Mouse (Mus musculus) kidney, embryonic 14.5 days (tissue): ENCODE measurements around the gene Pln. TPM values are rescaled to one million over a fixed set of nuclear protein-coding genes. Genes with fewer than 3 reads are reported as not detected.

ENCODE experiments used
- ATAC-seq: fragments of 200-750 bp; cut with Nextera tagmentation; 2 replicates; pipeline ENCODE4 v1.8.0; 2017; ENCODE audit warnings: moderate number of reproducible peaks, mild to moderate bottlenecking, moderate TSS enrichment, moderate library complexity; ENCODE audit not compliant: low FRiP score, low TSS enrichment
- H3K27ac ChIP-seq: fragments of 300-500 bp; sonication (generic); 2 replicates; pipeline ENCODE4 v1.5.1; 2014; ENCODE audit warnings: low read depth, mild to moderate bottlenecking, low read length, moderate library complexity, mixed read lengths
- H3K27me3 ChIP-seq: fragments of 300-500 bp; sonication (generic); 2 replicates; pipeline ENCODE4 v1.6.1; 2014; ENCODE audit warnings: mild to moderate bottlenecking, low read length; ENCODE audit not compliant: control insufficient read depth, insufficient read depth
- H3K36me3 ChIP-seq: fragments of 300-500 bp; sonication (generic); 2 replicates; pipeline ENCODE4 v1.6.1; 2014; ENCODE audit warnings: low read length, mixed read lengths; ENCODE audit not compliant: control insufficient read depth, insufficient read depth
- H3K4me1 ChIP-seq: fragments of 300-500 bp; sonication (generic); 2 replicates; pipeline ENCODE4 v1.6.1; 2014; ENCODE audit warnings: low read length, mixed read lengths; ENCODE audit not compliant: control insufficient read depth, insufficient read depth
- H3K4me2 ChIP-seq: fragments of 300-500 bp; sonication (generic); replicated peaks from 2 replicates; pipeline ENCODE4 v1.6.1; 2014; ENCODE audit warnings: low read depth, mild to moderate bottlenecking, low read length
- H3K4me3 ChIP-seq: fragments of 300-500 bp; sonication (generic); 2 replicates; pipeline ENCODE4 v1.5.1; 2014; ENCODE audit warnings: mild to moderate bottlenecking, low read length
- H3K9ac ChIP-seq: fragments of 300-500 bp; sonication (generic); 2 replicates; pipeline ENCODE4 v1.6.1; 2014; ENCODE audit warnings: low read depth, mild to moderate bottlenecking, low read length, moderate library complexity
- H3K9me3 ChIP-seq: fragments of 300-500 bp; sonication (generic); 2 replicates; pipeline ENCODE4 v1.6.1; 2016; ENCODE audit warnings: low read length; ENCODE audit not compliant: control insufficient read depth
- WGBS: fragments of 180-500 bp; shearing (Covaris S2); extraction: QIAGEN DNeasy Blood & Tissue Kit; methylation state at CpG from one replicate; pipeline ENCODE4 v1.1.7; 2014; 5-methylcytosine and 5-hydroxymethylcytosine counted together
- polyA plus RNA-seq: library from polyadenylated mRNA; unstranded; fragments of >200 nt; fragmentation: Nextera tagmentation; extraction: Ambion mirVana; gene quantifications from 2 replicates; pipeline ENCODE4 v1.2.1, GENCODE M21; 2014

Gene Pln
- polyA plus RNA-seq, 1 experiment from 2014 or later: 1.6 TPM

DNA sequence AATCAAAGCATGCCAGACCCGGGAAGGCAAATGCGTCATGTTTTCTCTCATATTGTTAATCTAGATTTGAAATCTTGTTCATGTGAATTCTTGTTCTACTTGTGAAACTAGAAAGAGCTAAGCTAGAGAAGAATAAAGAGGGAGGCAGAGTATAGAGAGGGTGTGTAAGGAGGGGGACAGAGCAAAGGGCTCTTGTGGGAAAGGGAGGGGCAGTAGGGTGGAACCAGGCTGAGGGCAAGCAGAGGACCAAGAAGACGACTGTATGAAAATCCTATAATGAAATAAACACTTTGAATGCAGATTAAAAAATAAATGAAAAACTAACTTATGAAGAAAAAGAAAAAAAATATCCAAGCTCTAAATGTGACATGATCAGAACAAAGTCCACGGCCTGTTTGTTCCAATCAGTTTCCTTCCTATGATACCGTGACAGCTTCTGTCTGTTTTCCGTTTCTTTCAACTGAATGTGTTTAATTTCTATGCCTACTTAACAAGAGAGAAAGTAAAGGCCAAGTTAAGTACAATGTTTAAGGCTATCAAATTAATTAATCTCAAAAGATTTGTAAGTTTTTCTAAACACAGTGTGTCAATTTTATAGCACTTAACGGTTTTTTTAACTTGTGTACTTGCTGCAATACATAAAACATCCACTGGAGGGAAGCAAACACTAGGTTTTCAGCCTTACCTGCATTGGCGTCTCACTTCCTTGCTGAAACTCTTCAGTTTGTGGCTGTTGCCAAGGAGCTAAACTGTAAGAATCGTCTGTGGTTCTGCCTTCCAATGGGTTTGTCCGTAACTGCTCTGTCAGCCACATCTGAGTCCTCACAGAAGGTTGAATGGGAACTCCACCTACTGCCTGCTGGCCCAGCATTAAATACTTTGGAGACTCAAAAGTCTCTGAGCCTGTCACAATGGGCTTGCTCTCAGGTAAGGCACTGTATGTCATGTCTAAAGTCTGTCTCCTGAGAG is 10.6 kb downstream of the Pln start:
- Histone ChIP-seq H3K27ac (no peak overlapping the region), H3K4me3 (no peak overlapping the region), H3K36me3 (no peaks in the 10 kb centered on the region; the same call in 1 of the 2 replicates), H3K27me3 (no peaks in the 10 kb centered on the region), H3K4me1 (no peaks in the 10 kb centered on the region), H3K9me3 (no peaks in the 10 kb centered on the region), H3K4me2 (no peak overlapping the region), H3K9ac (no peak overlapping the region)
- 59% methylated on average over 10 of the region's 10 CpGs for WGBS
- ATAC-seq: peak; percentile 79; the same call in 1 of the 2 replicates

DNA sequence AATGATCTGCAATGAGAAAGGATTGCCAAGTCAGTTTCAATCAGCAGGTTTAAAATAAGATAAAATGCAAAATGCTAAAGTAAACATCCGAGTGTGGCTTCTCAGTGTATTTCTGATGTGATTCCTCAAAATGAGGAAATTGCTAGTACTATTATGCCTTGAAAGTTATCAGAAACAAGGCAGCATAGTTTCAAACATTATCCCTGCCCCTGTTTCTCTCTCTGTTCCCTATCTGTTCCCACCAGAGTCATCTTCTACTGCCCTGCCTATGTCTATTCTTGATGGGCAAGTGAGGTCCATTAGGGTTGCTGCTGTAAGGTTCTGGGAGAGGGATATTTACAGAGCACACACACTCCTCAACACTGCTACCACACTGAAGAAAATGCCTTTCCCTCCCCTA is 11.8 kb downstream of the Pln start:
- H3K36me3 ChIP-seq: no peaks in the 10 kb centered on the region; the same call in 1 of the 2 replicates
- no peak overlapping the region for H3K9ac ChIP-seq
- no peak for ATAC-seq
- no peaks in the 10 kb centered on the region for H3K9me3 ChIP-seq
- H3K4me1 ChIP-seq: no peaks in the 10 kb centered on the region
- H3K4me2 ChIP-seq: no peak overlapping the region
- H3K4me3 ChIP-seq: no peak overlapping the region
- no peak overlapping the region for H3K27ac ChIP-seq
- WGBS: 93% methylated on average over 1 of the region's 1 CpGs
- H3K27me3 ChIP-seq: no peaks in the 10 kb centered on the region

DNA sequence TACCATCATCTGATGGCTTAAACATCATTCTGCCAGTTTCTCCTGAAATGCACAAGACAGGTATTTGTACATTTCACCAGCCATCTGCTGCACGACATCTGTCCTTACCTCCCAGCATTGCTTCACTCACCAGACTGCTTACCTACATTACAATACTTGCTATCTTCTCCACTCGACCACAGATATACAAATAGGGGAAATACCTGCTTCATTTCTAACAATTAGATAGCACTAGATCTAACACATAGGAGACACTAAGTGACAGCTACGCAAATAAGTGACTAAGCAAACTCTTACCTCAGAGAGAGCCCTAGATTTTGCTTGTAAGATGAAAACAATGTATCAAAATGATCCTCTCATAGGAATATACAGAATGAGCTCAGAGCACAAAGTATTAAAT is 16.2 kb downstream of the Pln start:
- H3K27ac ChIP-seq: no peak overlapping the region
- 83% methylated on average over 3 of the region's 3 CpGs for WGBS

DNA sequence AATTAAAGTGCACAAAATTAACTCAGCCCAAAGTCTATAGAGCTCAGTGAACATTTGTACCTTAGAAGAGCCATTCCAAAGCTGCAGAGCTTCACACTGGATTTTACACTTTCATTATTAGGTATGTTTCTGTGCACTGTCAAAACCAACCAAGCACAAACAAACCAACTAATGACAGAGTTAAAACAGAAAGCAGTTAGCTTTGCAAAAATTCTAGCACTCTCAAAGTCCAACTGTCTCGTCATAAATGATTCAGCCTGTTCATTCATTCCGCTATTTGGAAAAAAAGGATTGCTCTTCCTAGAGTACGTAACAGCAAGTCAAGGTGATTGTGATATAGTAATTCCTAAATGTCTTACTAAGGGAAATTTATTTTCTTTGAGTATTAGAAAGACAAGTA is 21.5 kb downstream of the Pln start:
- no peak overlapping the region for H3K9ac ChIP-seq
- H3K27ac ChIP-seq: no peak overlapping the region
- H3K27me3 ChIP-seq: no peaks in the 10 kb centered on the region
- 92% methylated on average over 3 of the region's 3 CpGs for WGBS
- no peak overlapping the region for H3K4me3 ChIP-seq
- no peaks in the 10 kb centered on the region for H3K4me1 ChIP-seq
- H3K4me2 ChIP-seq: no peak overlapping the region
- H3K36me3 ChIP-seq: peaks cover 7% of the 10 kb centered on the region
- no peaks in the 10 kb centered on the region for H3K9me3 ChIP-seq
- ATAC-seq: no peak

More for the DNA sequence above, 16.2 kb downstream of the Pln start:
- Histone ChIP-seq H3K9ac (no peak overlapping the region), H3K4me3 (no peak overlapping the region), H3K9me3 (no peaks in the 10 kb centered on the region), H3K27me3 (no peaks in the 10 kb centered on the region), H3K4me1 (no peaks in the 10 kb centered on the region), H3K4me2 (no peak overlapping the region), H3K36me3 (peaks cover 7% of the 10 kb centered on the region)
- no peak for ATAC-seq

DNA sequence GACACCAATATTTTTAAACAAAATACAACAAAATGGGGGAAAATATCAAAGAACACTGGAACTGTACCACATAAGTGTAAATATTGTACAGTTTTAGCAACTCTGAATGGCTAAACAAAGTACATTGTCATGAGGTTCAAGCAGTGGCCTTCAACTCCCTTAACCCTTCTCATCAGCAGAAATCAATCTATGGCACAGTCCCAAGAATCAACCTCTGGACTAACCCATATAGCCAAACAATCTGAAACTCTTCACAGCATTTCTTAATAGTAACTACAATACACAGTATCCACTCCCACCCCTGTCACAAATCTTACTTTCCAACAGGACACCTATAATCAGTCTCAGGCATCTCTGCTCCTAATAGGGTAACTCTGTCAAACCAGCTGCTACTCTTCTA is 26.8 kb downstream of the Pln start:
- ATAC-seq: no peak
- H3K27me3 ChIP-seq: no peaks in the 10 kb centered on the region
- H3K4me3 ChIP-seq: no peak overlapping the region
- H3K9ac ChIP-seq: no peak overlapping the region
- no peaks in the 10 kb centered on the region for H3K9me3 ChIP-seq
- no peak overlapping the region for H3K27ac ChIP-seq
- H3K4me2 ChIP-seq: no peak overlapping the region
- no peaks in the 10 kb centered on the region for H3K36me3 ChIP-seq
- no peaks in the 10 kb centered on the region for H3K4me1 ChIP-seq

DNA sequence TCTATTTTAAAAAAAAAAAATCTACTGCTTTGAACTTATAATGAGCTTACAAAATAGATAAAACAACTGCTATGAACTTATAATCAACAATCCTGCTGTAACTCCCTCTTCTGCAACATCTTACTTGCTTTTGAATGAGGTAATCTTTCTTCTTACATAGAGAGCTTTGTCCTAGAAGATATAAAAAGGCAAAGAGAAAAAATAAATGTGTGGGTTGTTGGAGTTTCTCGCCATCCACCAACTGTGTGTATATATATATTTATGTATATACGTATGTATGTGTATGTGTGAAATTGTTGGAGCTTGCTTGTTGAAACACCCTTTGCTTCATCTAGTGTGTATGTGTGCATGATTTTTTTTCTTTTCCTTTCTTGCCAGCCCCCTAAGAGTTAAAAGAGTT is 29.8 kb downstream of the Pln start:
- no peak overlapping the region for H3K4me2 ChIP-seq
- no peak overlapping the region for H3K27ac ChIP-seq
- H3K27me3 ChIP-seq: no peaks in the 10 kb centered on the region
- H3K36me3 ChIP-seq: no peaks in the 10 kb centered on the region
- peaks cover 8% of the 10 kb centered on the region for H3K9me3 ChIP-seq
- ATAC-seq: no peak
- no peak overlapping the region for H3K4me3 ChIP-seq
- no peaks in the 10 kb centered on the region for H3K4me1 ChIP-seq
- WGBS: 99% methylated on average over 2 of the region's 2 CpGs
- no peak overlapping the region for H3K9ac ChIP-seq

DNA sequence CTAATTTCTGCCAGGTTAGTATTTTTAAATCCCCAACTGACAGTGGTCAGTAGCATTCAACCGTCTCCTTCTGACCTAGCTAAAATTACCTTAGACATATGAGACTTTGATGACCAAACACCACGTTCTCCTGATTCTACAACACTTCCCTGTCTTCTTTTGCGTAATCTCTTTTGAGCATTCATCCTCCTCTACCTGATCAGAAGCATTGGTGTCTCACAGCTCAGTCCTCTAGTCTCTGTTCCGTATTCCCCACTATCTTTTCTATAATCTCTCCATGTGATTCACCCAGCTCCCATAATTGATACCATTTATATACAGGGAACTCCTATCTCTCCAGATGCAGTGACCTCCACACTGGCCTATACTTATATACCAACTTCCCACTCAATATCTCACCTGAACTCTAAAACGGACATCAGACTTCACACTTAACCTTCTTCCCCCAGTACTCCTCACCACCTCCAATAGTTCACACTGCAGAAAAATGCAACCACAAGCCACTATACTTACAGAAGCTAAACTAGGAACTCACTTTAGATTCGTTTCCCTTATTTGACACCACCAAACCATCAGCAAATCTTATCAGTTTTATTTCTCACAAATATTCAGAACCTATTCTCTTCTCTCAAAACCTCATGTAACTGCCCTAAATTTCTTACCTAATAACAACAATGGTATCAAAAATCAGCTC is 36.6 kb downstream of the Pln start:
- Histone ChIP-seq H3K4me3 (no peak overlapping the region), H3K27me3 (no peaks in the 10 kb centered on the region), H3K27ac (no peak overlapping the region), H3K36me3 (no peaks in the 10 kb centered on the region), H3K4me2 (no peak overlapping the region), H3K9me3 (peaks cover 8% of the 10 kb centered on the region), H3K4me1 (peaks cover 9% of the 10 kb centered on the region; the same call in 1 of the 2 replicates), H3K9ac (no peak overlapping the region)
- 90% methylated on average over 6 of the region's 6 CpGs for WGBS
- no peak for ATAC-seq

DNA sequence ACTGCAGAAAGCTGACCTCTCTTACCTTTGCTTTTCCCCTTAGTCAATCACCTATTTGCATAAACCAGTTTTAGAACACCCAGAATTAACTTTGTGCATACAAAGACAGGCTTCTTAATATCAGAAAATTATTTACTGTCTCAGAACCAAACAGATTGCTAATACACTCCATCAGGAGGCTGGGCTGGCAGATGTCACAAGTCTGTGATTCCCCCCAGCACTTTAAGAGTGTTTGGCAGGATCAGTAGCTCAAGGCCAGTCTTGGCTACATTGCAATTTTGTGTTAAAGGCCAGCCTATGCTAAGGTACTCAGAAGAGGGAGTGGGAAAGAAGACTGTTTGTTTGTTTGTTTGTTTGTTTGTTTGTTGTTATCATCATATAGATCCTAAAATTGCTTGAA is 39.6 kb downstream of the Pln start:
- H3K9ac ChIP-seq: no peak overlapping the region
- no peak overlapping the region for H3K4me2 ChIP-seq
- H3K36me3 ChIP-seq: no peaks in the 10 kb centered on the region
- peaks cover 9% of the 10 kb centered on the region; the same call in 1 of the 2 replicates for H3K4me1 ChIP-seq
- no peak for ATAC-seq
- no peaks in the 10 kb centered on the region for H3K27me3 ChIP-seq
- no peaks in the 10 kb centered on the region for H3K9me3 ChIP-seq
- H3K27ac ChIP-seq: no peak overlapping the region
- H3K4me3 ChIP-seq: no peak overlapping the region

DNA sequence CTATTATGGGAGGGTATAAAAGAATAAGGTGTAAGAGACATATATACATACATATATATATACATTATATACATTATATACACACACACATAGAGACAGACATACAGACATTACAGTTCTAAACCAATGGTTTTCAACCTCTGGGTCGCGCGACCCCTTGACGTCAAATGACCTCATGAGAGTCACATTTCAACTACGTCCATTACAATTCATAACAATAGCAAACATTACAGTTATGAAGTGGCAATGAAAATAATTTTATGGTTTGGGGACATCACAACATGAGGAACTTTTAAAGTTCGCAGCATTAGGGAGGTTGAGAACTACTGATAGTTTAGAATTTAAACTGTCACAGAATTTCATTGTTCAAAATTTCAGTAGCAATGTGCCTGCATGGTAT is 40.8 kb downstream of the Pln start:
- Histone ChIP-seq H3K4me1 (peaks cover 9% of the 10 kb centered on the region; the same call in 1 of the 2 replicates), H3K27me3 (no peaks in the 10 kb centered on the region), H3K9ac (peak overlapping the region; percentile 96; the same call in 1 of the 2 replicates), H3K4me2 (peak overlapping the region; percentile 74), H3K9me3 (no peaks in the 10 kb centered on the region), H3K27ac (no peak overlapping the region), H3K36me3 (no peaks in the 10 kb centered on the region), H3K4me3 (peak overlapping the region; percentile 91)
- no peak for ATAC-seq
- 75% methylated on average over 6 of the region's 6 CpGs for WGBS
